Mouse (Mus musculus) adrenal gland, postnatal 10 days (tissue): ENCODE data around the gene Mat2a. TPM values are rescaled to one million over a fixed set of nuclear protein-coding genes. Genes with fewer than 3 reads are reported as not detected.

ENCODE experiments used
- DNase-seq: peaks from one replicate; pipeline ENCODE4 v3.0.0; 2021; ENCODE audit warnings: mixed read lengths
- total RNA-seq, 2 experiments: library from RNA; stranded (reverse); gene quantifications; 2 replicates each; pipeline ENCODE4 v1.2.3; 2021

Mat2a gene
- total RNA-seq, 2 experiments from 2014 or later = 225 to 245 TPM

GRCm38 (mm10) chr6:72383142-72383820 is 56.1 kb downstream of the Mat2a start:
- DNase-seq = no peak

Other genes starting within 250 kb of the Mat2a start
- gene Atoh8, start 204.0 kb downstream of the Mat2a start, total RNA-seq = 1 to 10 TPM; 7.0 to 7.9 TPM
- under 1 TPM in 1 of 2 experiments, not detected in 1; 0.24 TPM for gene Sftpb, start 134.9 kb downstream of the Mat2a start, total RNA-seq
- gene Usp39, start 94.4 kb downstream of the Mat2a start, total RNA-seq = 10 to 100 TPM; 28.4 to 29.3 TPM
- gene 0610030E20Rik, start 92.2 kb downstream of the Mat2a start, total RNA-seq = 10 to 100 TPM; 26.6 to 29.5 TPM
- 10 to 100 TPM; 27.8 to 27.9 TPM for gene Tmem150a, start 84.1 kb downstream of the Mat2a start, total RNA-seq
- gene Rnf181, start 72.6 kb downstream of the Mat2a start, total RNA-seq = 100 to 1,000 TPM; 176 to 188 TPM
- 10 to 100 TPM; 25.2 to 46.6 TPM for gene Vamp5, start 59.1 kb downstream of the Mat2a start, total RNA-seq
- gene Vamp8, start 48.9 kb downstream of the Mat2a start, total RNA-seq = 100 to 1,000 TPM; 109 to 123 TPM
- gene Ggcx, start 25.2 kb downstream of the Mat2a start, total RNA-seq = 10 to 100 TPM; 42.4 to 42.7 TPM
- gene Sh2d6, start 82.1 kb upstream of the Mat2a start, total RNA-seq = under 1 TPM; 0.27 to 0.48 TPM
- 10 to 100 TPM; 28.1 to 33.5 TPM for gene Capg, start 104.8 kb upstream of the Mat2a start, total RNA-seq
- 10 to 100 TPM; 13.3 to 15.8 TPM for gene Elmod3, start 158.9 kb upstream of the Mat2a start, total RNA-seq
- gene Retsat, start 158.9 kb upstream of the Mat2a start, total RNA-seq = 100 to 1,000 TPM; 359 to 375 TPM
- 100 to 1,000 TPM in 1 of 2 experiments, 10 to 100 TPM in 1; 92.7 to 121 TPM for gene Tgoln1, start 177.4 kb upstream of the Mat2a start, total RNA-seq